Mouse (Mus musculus): ENCODE data around the gene Uroc1. TPM values are rescaled to one million over a fixed set of nuclear protein-coding genes. Genes with fewer than 3 reads are reported as not detected.

Gene Uroc1
- polyA plus RNA-seq, 1 experiment from 2014 or later: 0.37 TPM

GRCm38 (mm10) chr6:90397291-90397690, 64.2 kb downstream of the Uroc1 start:
- WGBS: 85% methylated on average over 3 of the region's 3 CpGs

GRCm38 (mm10) chr6:90408632-90409031, 75.5 kb downstream of the Uroc1 start:
- Histone ChIP-seq H3K4me1 (no peaks in the 10 kb centered on the region), H3K27me3 (no peaks in the 10 kb centered on the region), H3K9me3 (no peaks in the 10 kb centered on the region), H3K4me3 (no peak overlapping the region), H3K9ac (no peak overlapping the region), H3K36me3 (peaks cover 7% of the 10 kb centered on the region; the same call in 1 of the 2 replicates), H3K4me2 (no peak overlapping the region), H3K27ac (no peak overlapping the region)
- no peak for ATAC-seq (ENCODE audit: insufficient number of reproducible peaks, low FRiP score, low TSS enrichment, low read depth)

More at GRCm38 (mm10) chr6:90397291-90397690, 64.2 kb downstream of the Uroc1 start:
- no peak overlapping the region for H3K4me2 ChIP-seq
- no peaks in the 10 kb centered on the region for H3K9me3 ChIP-seq
- H3K27ac ChIP-seq: no peak overlapping the region
- no peak for ATAC-seq (ENCODE audit: insufficient number of reproducible peaks, low FRiP score, low TSS enrichment, low read depth)
- no peak overlapping the region for H3K4me3 ChIP-seq
- H3K36me3 ChIP-seq: peaks cover 48% of the 10 kb centered on the region
- H3K9ac ChIP-seq: no peak overlapping the region
- no peaks in the 10 kb centered on the region for H3K27me3 ChIP-seq
- H3K4me1 ChIP-seq: no peaks in the 10 kb centered on the region

GRCm38 (mm10) chr6:90410972-90411371, 77.9 kb downstream of the Uroc1 start:
- no peaks in the 10 kb centered on the region for H3K9me3 ChIP-seq
- H3K4me3 ChIP-seq: no peak overlapping the region
- no peaks in the 10 kb centered on the region for H3K4me1 ChIP-seq
- H3K27ac ChIP-seq: no peak overlapping the region
- H3K36me3 ChIP-seq: no peaks in the 10 kb centered on the region
- no peak overlapping the region for H3K4me2 ChIP-seq
- H3K27me3 ChIP-seq: no peaks in the 10 kb centered on the region
- 75% methylated on average over 1 of the region's 1 CpGs for WGBS
- ATAC-seq (ENCODE audit: insufficient number of reproducible peaks, low FRiP score, low TSS enrichment, low read depth): no peak
- H3K9ac ChIP-seq: no peak overlapping the region

GRCm38 (mm10) chr6:90411926-90412325, 78.8 kb downstream of the Uroc1 start:
- no peaks in the 10 kb centered on the region for H3K27me3 ChIP-seq
- H3K4me1 ChIP-seq: no peaks in the 10 kb centered on the region
- H3K9me3 ChIP-seq: no peaks in the 10 kb centered on the region
- ATAC-seq (ENCODE audit: insufficient number of reproducible peaks, low FRiP score, low TSS enrichment, low read depth): no peak
- WGBS: 81% methylated on average over 7 of the region's 7 CpGs
- no peak overlapping the region for H3K9ac ChIP-seq
- no peak overlapping the region for H3K4me3 ChIP-seq
- H3K36me3 ChIP-seq: no peaks in the 10 kb centered on the region
- H3K27ac ChIP-seq: no peak overlapping the region
- no peak overlapping the region for H3K4me2 ChIP-seq

Other genes starting within 250 kb of the Uroc1 start
- gene Vmn1r50, start 231.9 kb upstream of the Uroc1 start, polyA plus RNA-seq (2015; fragmentation: Nextera tagmentation; extraction: Ambion mirVana): not detected in 2 replicates
- gene Vmn1r51, start 210.7 kb upstream of the Uroc1 start, polyA plus RNA-seq (2015; fragmentation: Nextera tagmentation; extraction: Ambion mirVana): not detected in 2 replicates
- gene Vmn1r52, start 158.5 kb upstream of the Uroc1 start, polyA plus RNA-seq (2015; fragmentation: Nextera tagmentation; extraction: Ambion mirVana): not detected in 2 replicates
- gene V1ra8, start 130.5 kb upstream of the Uroc1 start, polyA plus RNA-seq (2015; fragmentation: Nextera tagmentation; extraction: Ambion mirVana): not detected in 2 replicates
- gene Vmn1r53, start 108.8 kb upstream of the Uroc1 start, polyA plus RNA-seq (2015; fragmentation: Nextera tagmentation; extraction: Ambion mirVana): not detected in 2 replicates
- not detected in 2 replicates for gene Vmn1r54, start 87.0 kb upstream of the Uroc1 start, polyA plus RNA-seq (2015; fragmentation: Nextera tagmentation; extraction: Ambion mirVana)
- not detected in 2 replicates for gene BC048671, start 32.1 kb upstream of the Uroc1 start, polyA plus RNA-seq (2015; fragmentation: Nextera tagmentation; extraction: Ambion mirVana)
- 1.1 and 1.9 TPM in 2 replicates for gene Chst13, start 8.1 kb upstream of the Uroc1 start, polyA plus RNA-seq (2015; fragmentation: Nextera tagmentation; extraction: Ambion mirVana)
- gene Zxdc, start 36.2 kb downstream of the Uroc1 start, polyA plus RNA-seq (2015; fragmentation: Nextera tagmentation; extraction: Ambion mirVana): 6.7 and 8.9 TPM in 2 replicates
- gene Cfap100, start 95.5 kb downstream of the Uroc1 start, polyA plus RNA-seq (2015; fragmentation: Nextera tagmentation; extraction: Ambion mirVana): 0.44 and 1.0 TPM in 2 replicates
- 5.9 and 6.0 TPM in 2 replicates for gene Klf15, start 129.3 kb downstream of the Uroc1 start, polyA plus RNA-seq (2015; fragmentation: Nextera tagmentation; extraction: Ambion mirVana)
- gene Aldh1l1, start 153.1 kb downstream of the Uroc1 start, polyA plus RNA-seq (2015; fragmentation: Nextera tagmentation; extraction: Ambion mirVana): 1.9 and 2.7 TPM in 2 replicates

Measured in limb, embryonic 15.5 days (tissue).